Mouse (Mus musculus): ENCODE measurements around the gene Dagla.
A peak's percentile ranks its signal among the peaks of the same experiment; 100 is the strongest.

The Dagla gene

GRCm38 (mm10) chr19:10235784-10236565 lies 68.7 kb downstream of the Dagla start:
- peak; percentile 68 for DNase-seq

- DNase-seq = no peak
These were observed 72.2 kb downstream of the Dagla start for GRCm38 (mm10) chr19:10232327-10233017.

GRCm38 (mm10) chr19:10231871-10232270 lies 72.8 kb downstream of the Dagla start:
- DNase-seq = no peak

- DNase-seq = peak; percentile 42
These were observed 73.7 kb downstream of the Dagla start for GRCm38 (mm10) chr19:10231016-10231415.

GRCm38 (mm10) chr19:10225767-10226166 lies 78.9 kb downstream of the Dagla start:
- DNase-seq = peak; percentile 56

GRCm38 (mm10) chr19:10224637-10225453 lies 79.8 kb downstream of the Dagla start:
- no peak for DNase-seq

- DNase-seq = no peak
These were observed 81.1 kb downstream of the Dagla start for GRCm38 (mm10) chr19:10223561-10223960.

- no peak for DNase-seq
These were observed 82.0 kb downstream of the Dagla start for GRCm38 (mm10) chr19:10222656-10223055.

- no peak for DNase-seq
These were observed 83.1 kb downstream of the Dagla start for GRCm38 (mm10) chr19:10221585-10221984.

- no peak for DNase-seq
These were observed 85.1 kb downstream of the Dagla start for GRCm38 (mm10) chr19:10219593-10219992.

- DNase-seq = peak; percentile 55
These were observed 85.6 kb downstream of the Dagla start for GRCm38 (mm10) chr19:10219108-10219507.

- DNase-seq = no peak
These were observed 88.6 kb downstream of the Dagla start for GRCm38 (mm10) chr19:10216101-10216500.

GRCm38 (mm10) chr19:10213796-10214471 lies 90.7 kb downstream of the Dagla start:
- DNase-seq = no peak

- no peak for DNase-seq
These were observed 93.8 kb downstream of the Dagla start for GRCm38 (mm10) chr19:10210885-10211284.

- DNase-seq = no peak
These were observed 95.8 kb downstream of the Dagla start for GRCm38 (mm10) chr19:10208851-10209250.

- no peak for DNase-seq
These were observed 99.6 kb downstream of the Dagla start for GRCm38 (mm10) chr19:10205051-10205450.

- peak; percentile 55 for DNase-seq
These were observed 100.1 kb downstream of the Dagla start for GRCm38 (mm10) chr19:10204616-10205001.

- DNase-seq = peak; percentile 92
These were observed 100.6 kb downstream of the Dagla start, which contains the start of the genes Tmem258 and Fen1 for GRCm38 (mm10) chr19:10203848-10204615. Tmem258 (plus strand) TSS chr19:10204014. Fen1 (minus strand) TSS chr19:10204169.

- DNase-seq = no peak
These were observed 101.4 kb downstream of the Dagla start for GRCm38 (mm10) chr19:10203146-10203847.

- DNase-seq = peak; percentile 86
These were observed 106.0 kb downstream of the Dagla start for GRCm38 (mm10) chr19:10198723-10199122.

GRCm38 (mm10) chr19:10198286-10198685 lies 106.4 kb downstream of the Dagla start:
- DNase-seq = no peak
